Mouse (Mus musculus): ENCODE measurements at regions not wholly inside any gene's neighbourhood (a gene's known extent, or its start where the extent isn't known, plus 50 kb on each side); places are given as distances from the start of the nearest gene placed in this dataset.

DNA sequence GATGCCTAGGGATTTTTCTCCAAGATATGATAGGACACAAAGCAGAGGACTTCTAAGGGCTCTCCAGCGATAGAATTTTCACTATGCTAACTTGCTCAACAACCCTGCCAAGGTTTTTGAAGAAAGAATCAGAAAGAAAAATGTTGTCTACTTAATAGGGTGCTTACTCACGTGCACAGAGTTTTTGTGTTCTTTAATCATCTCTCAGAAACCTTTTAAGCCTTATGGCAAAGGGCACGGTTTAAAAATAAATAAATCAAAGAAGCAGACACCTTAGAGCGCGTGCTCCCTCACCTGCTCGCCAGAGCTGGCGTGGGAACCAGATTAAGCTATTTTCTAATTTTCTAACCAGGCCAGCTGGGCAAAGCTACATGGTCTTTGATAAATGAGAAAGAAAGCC, 293.0 kb downstream of the Nedd1 start:
- no peak overlapping the region for H3K4me3 ChIP-seq (ENCODE audit: control insufficient read depth in 1 of 2, insufficient read depth in 1 of 2, low read depth in 2 of 2, low read length in 2 of 2)
- H3K79me2 ChIP-seq (ENCODE audit: control insufficient read depth, insufficient read depth, low read length, poor library complexity): no peaks in the 10 kb centered on the region
- H3K27ac ChIP-seq (ENCODE audit: control insufficient read depth, low read depth, low read length): no peak overlapping the region
- DNase-seq (ENCODE audit: low read depth, low spot score): no peak
- no peak overlapping the region for H3K9ac ChIP-seq (ENCODE audit: control insufficient read depth, low read depth, low read length, poor library complexity, severe bottlenecking)
- H3K4me1 ChIP-seq (ENCODE audit: control insufficient read depth in 1 of 2, insufficient read depth in 2 of 2, low read length in 2 of 2): no peaks in the 10 kb centered on the region
- TF ChIP-seq CHD2 (IDR thresholded peaks at IDR 0.05; ENCODE audit: low read length) (no peak), GABPA (IDR thresholded peaks at IDR 0.05; ENCODE audit: low read depth, low read length) (no peak), UBTF (IDR thresholded peaks at IDR 0.05; ENCODE audit: borderline replicate concordance, insufficient read depth, low read depth, low read length) (no peak), USF2 (IDR thresholded peaks at IDR 0.05; ENCODE audit: borderline replicate concordance in 1 of 2, insufficient read depth in 1 of 2, low read depth in 1 of 2, low read length in 2 of 2) (no peak), POLR2AphosphoS2 (IDR thresholded peaks at IDR 0.05; ENCODE audit: low read length) (no peak), MYB (IDR thresholded peaks at IDR 0.05; ENCODE audit: low read depth, low read length) (no peak), MAX (IDR thresholded peaks at IDR 0.05; ENCODE audit: low read length) (no peak), ZNF384 (IDR thresholded peaks at IDR 0.05; ENCODE audit: low read depth, low read length) (no peak), CTCF (IDR thresholded peaks at IDR 0.05 in 2 of 3, conservative IDR thresholded peaks at IDR 0.05 in 1 of 3; ENCODE audit: control insufficient read depth in 1 of 3, insufficient read depth in 1 of 3, low read depth in 2 of 3, low read length in 3 of 3, poor library complexity in 1 of 3, severe bottlenecking in 1 of 3) (no peak), MAZ (IDR thresholded peaks at IDR 0.05; ENCODE audit: low read depth, low read length) (no peak), POLR2AphosphoS5 (IDR thresholded peaks at IDR 0.05; ENCODE audit: borderline replicate concordance, low read depth, low read length) (no peak)
- no peaks in the 10 kb centered on the region for H3K27me3 ChIP-seq (ENCODE audit: control insufficient read depth in 1 of 2, insufficient read depth in 2 of 2, low read length in 2 of 2)
- H3K9me3 ChIP-seq (replicated peaks; ENCODE audit: insufficient read depth, low read length): no peaks in the 10 kb centered on the region
- H3K36me3 ChIP-seq (ENCODE audit: control insufficient read depth in 1 of 2, insufficient read depth in 2 of 2, low read length in 2 of 2): no peaks in the 10 kb centered on the region

- TF ChIP-seq POLR2AphosphoS2 (IDR thresholded peaks at IDR 0.05; ENCODE audit: low read length): no peak
- no peak for TF ChIP-seq POLR2A (IDR thresholded peaks at IDR 0.05; ENCODE audit: control insufficient read depth in 1 of 2, insufficient read depth in 1 of 2, low read depth in 1 of 2, low read length in 2 of 2, poor library complexity in 1 of 2)
- no peak for TF ChIP-seq NELFE (IDR thresholded peaks at IDR 0.05; ENCODE audit: low read depth, low read length)
- TF ChIP-seq TAL1 (IDR thresholded peaks at IDR 0.05; ENCODE audit: low read length): no peak
- TF ChIP-seq ELF1 (IDR thresholded peaks at IDR 0.05; ENCODE audit: low read depth, low read length): no peak
- no peak for TF ChIP-seq GATA1 (IDR thresholded peaks at IDR 0.05; ENCODE audit: low read depth, low read length)
- TF ChIP-seq RAD21 (IDR thresholded peaks at IDR 0.05; ENCODE audit: low read depth, low read length): no peak
- TF ChIP-seq MAX (IDR thresholded peaks at IDR 0.05; ENCODE audit: low read length): no peak
- no peak for TF ChIP-seq ZKSCAN1 (IDR thresholded peaks at IDR 0.05; ENCODE audit: low read depth, low read length)
- TF ChIP-seq MYB (IDR thresholded peaks at IDR 0.05; ENCODE audit: low read depth, low read length): no peak
- TF ChIP-seq ETS1 (IDR thresholded peaks at IDR 0.05; ENCODE audit: low read depth, low read length): no peak
- TF ChIP-seq NRF1 (IDR thresholded peaks at IDR 0.05; ENCODE audit: insufficient read depth, low read depth, low read length, poor library complexity, severe bottlenecking): no peak
- TF ChIP-seq ZC3H11A (IDR thresholded peaks at IDR 0.05; ENCODE audit: low read depth, low read length): no peak
- TF ChIP-seq JUND (IDR thresholded peaks at IDR 0.05; ENCODE audit: low read depth, low read length): no peak
- TF ChIP-seq TCF12 (IDR thresholded peaks at IDR 0.05; ENCODE audit: low read depth, low read length): no peak
- TF ChIP-seq MAFK (IDR thresholded peaks at IDR 0.05; ENCODE audit: borderline replicate concordance, low read depth, low read length): no peak
- TF ChIP-seq USF2 (IDR thresholded peaks at IDR 0.05; ENCODE audit: borderline replicate concordance in 1 of 2, insufficient read depth in 1 of 2, low read depth in 1 of 2, low read length in 2 of 2): no peak
- TF ChIP-seq E2F4 (IDR thresholded peaks at IDR 0.05; ENCODE audit: borderline replicate concordance, low read depth, low read length): no peak
- no peak for TF ChIP-seq CHD2 (IDR thresholded peaks at IDR 0.05; ENCODE audit: low read length)
- Histone ChIP-seq H3K27me3 (ENCODE audit: control insufficient read depth in 1 of 2, insufficient read depth in 2 of 2, low read length in 2 of 2) (no peaks in the 10 kb centered on the region), H3K9ac (ENCODE audit: control insufficient read depth, low read depth, low read length, poor library complexity, severe bottlenecking) (no peak overlapping the region), H3K4me3 (ENCODE audit: control insufficient read depth in 1 of 2, insufficient read depth in 1 of 2, low read depth in 2 of 2, low read length in 2 of 2) (no peak overlapping the region), H3K9me3 (replicated peaks; ENCODE audit: insufficient read depth, low read length) (no peaks in the 10 kb centered on the region), H3K36me3 (ENCODE audit: control insufficient read depth in 1 of 2, insufficient read depth in 2 of 2, low read length in 2 of 2) (no peaks in the 10 kb centered on the region), H3K4me1 (ENCODE audit: control insufficient read depth in 1 of 2, insufficient read depth in 2 of 2, low read length in 2 of 2) (no peaks in the 10 kb centered on the region), H3K27ac (ENCODE audit: control insufficient read depth, low read depth, low read length) (no peak overlapping the region), H3K79me2 (ENCODE audit: control insufficient read depth, insufficient read depth, low read length, poor library complexity) (no peaks in the 10 kb centered on the region)
- no peak for DNase-seq (ENCODE audit: low read depth, low spot score)
Observed at GRCm38 (mm10) chr10:92428026-92428425, 294.2 kb downstream of the Nedd1 start.

All from MEL (cell line).